Mouse (Mus musculus) liver, embryonic 11.5 days (tissue): Measurements from ENCODE around the gene a. TPM values are rescaled to one million over a fixed set of nuclear protein-coding genes. Genes with fewer than 3 reads are reported as not detected.
A peak's percentile ranks its signal among the peaks of the same experiment; 100 is the strongest.

Experiments
- ATAC-seq: fragments of 200-750 bp; cut with Nextera tagmentation; replicated peaks from 2 replicates; pipeline ENCODE4 v1.8.0; 2017; ENCODE audit warnings: moderate number of reproducible peaks, mild to moderate bottlenecking, moderate TSS enrichment, moderate library complexity; ENCODE audit not compliant: low FRiP score
- DNase-seq: peaks from one replicate; pipeline ENCODE4 v3.0.0-alpha.2; 2017; ENCODE audit warnings: low spot score
- H3K27ac ChIP-seq: fragments of 300-500 bp; sonication (generic); 2 replicates; pipeline ENCODE4 v1.5.1; 2014; ENCODE audit warnings: mild to moderate bottlenecking, low read depth, low read length, control low read depth
- H3K27me3 ChIP-seq: fragments of 300-500 bp; sonication (generic); replicated peaks from 2 replicates; pipeline ENCODE4 v1.6.1; 2014; ENCODE audit warnings: low read length, mixed read lengths; ENCODE audit not compliant: control insufficient read depth, insufficient read depth
- H3K36me3 ChIP-seq: fragments of 300-500 bp; sonication (generic); 2 replicates; pipeline ENCODE4 v1.6.1; 2014; ENCODE audit warnings: mild to moderate bottlenecking, low read length, moderate library complexity, mixed read lengths; ENCODE audit not compliant: control insufficient read depth, insufficient read depth
- H3K4me1 ChIP-seq: fragments of 300-500 bp; sonication (generic); replicated peaks from 2 replicates; pipeline ENCODE4 v1.6.1; 2014; ENCODE audit warnings: low read length, mixed read lengths; ENCODE audit not compliant: control insufficient read depth, insufficient read depth
- H3K4me2 ChIP-seq: fragments of 300-500 bp; sonication (generic); 2 replicates; pipeline ENCODE4 v1.6.1; 2014; ENCODE audit warnings: mild to moderate bottlenecking, control low read depth, moderate library complexity
- H3K4me3 ChIP-seq: fragments of 300-500 bp; sonication (generic); 2 replicates; pipeline ENCODE4 v1.5.1; 2014; ENCODE audit warnings: low read depth, low read length, control low read depth
- H3K9ac ChIP-seq: fragments of 300-500 bp; sonication (generic); 2 replicates; pipeline ENCODE4 v1.6.1; 2014; ENCODE audit warnings: low read depth, low read length, control low read depth
- H3K9me3 ChIP-seq: fragments of 300-500 bp; sonication (generic); 2 replicates; pipeline ENCODE4 v1.6.1; 2016; ENCODE audit warnings: low read length, inconsistent platforms, mixed read lengths; ENCODE audit not compliant: control insufficient read depth
- WGBS: fragments of 180-500 bp; shearing (Covaris S2); extraction: QIAGEN DNeasy Blood & Tissue Kit; methylation state at CpG from one replicate; pipeline ENCODE4 v1.1.7; 2014; 5-methylcytosine and 5-hydroxymethylcytosine counted together
- polyA plus RNA-seq: library from polyadenylated mRNA; unstranded; fragments of >200 nt; fragmentation: Nextera tagmentation; extraction: Ambion mirVana; gene quantifications from 2 replicates; pipeline ENCODE4 v1.2.1, GENCODE M21; 2014

a gene
- polyA plus RNA-seq, 1 experiment from 2014 or later = 0.62 TPM

DNA sequence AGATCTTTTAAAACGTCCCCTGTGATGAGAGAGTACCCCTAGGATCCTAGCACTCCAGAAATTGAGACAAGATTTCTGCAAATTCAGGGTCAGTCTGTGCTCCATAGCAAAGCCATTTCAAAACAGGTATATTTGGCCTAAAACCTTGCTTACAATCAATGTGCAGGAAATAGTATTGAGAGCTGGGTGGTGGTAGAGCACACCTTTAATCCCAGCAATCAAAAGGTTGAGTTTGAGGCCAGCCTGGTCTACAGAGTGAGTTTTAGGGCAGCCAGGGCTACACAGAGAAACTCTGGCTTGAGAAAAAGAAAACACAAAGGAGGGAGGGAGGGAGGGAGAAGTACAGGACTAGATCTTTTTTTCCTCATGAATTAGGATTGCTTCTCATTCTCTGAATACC lies 266.2 kb downstream of the a start:
- no peak for ATAC-seq
- WGBS = 61% methylated on average over 1 of the region's 1 CpGs

DNA sequence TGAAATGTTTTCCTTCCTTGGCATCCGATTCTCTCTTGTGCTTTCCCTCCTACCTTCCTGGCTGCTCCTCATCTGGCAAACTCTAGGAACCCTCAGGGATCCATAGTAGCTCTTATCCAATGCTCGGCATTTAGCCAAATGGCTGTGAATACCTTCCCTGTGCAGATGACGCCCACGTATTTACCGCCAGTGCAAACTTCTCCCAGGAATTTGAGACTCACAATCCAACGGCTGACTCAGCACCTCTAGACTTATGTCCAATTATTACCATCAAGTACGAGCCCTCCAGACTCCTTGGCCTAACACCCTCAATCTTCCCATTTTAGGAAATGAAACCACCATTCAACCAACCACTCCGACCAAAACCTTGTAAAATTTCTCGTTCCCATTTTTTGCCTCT lies 279.8 kb downstream of the a start:
- WGBS = 86% methylated on average over 9 of the region's 9 CpGs
- ATAC-seq (no peak), DNase-seq (no peak)
- Histone ChIP-seq H3K27ac (no peak overlapping the region), H3K36me3 (peaks cover 21% of the 10 kb centered on the region), H3K9me3 (no peaks in the 10 kb centered on the region), H3K27me3 (no peaks in the 10 kb centered on the region), H3K4me1 (peaks cover 23% of the 10 kb centered on the region), H3K4me3 (no peak overlapping the region), H3K4me2 (no peak overlapping the region), H3K9ac (no peak overlapping the region)

More for the DNA sequence above, 266.2 kb downstream of the a start:
- Histone ChIP-seq H3K4me2 (no peak overlapping the region), H3K36me3 (peaks cover 22% of the 10 kb centered on the region), H3K9ac (no peak overlapping the region), H3K4me1 (peaks cover 2% of the 10 kb centered on the region; the same call in 1 of the 2 replicates), H3K4me3 (no peak overlapping the region), H3K9me3 (no peaks in the 10 kb centered on the region), H3K27ac (no peak overlapping the region), H3K27me3 (no peaks in the 10 kb centered on the region)
- no peak for DNase-seq

- ATAC-seq = no peak
- Histone ChIP-seq H3K4me2 (peak overlapping the region; percentile 67), H3K4me1 (peaks cover 23% of the 10 kb centered on the region), H3K9me3 (no peaks in the 10 kb centered on the region), H3K4me3 (peak overlapping the region; percentile 80; the same call in 1 of the 2 replicates), H3K27me3 (no peaks in the 10 kb centered on the region), H3K27ac (no peak overlapping the region), H3K9ac (0 out of 2 replicates have a peak overlapping the region, but pooled peaks have one; percentile 4), H3K36me3 (peaks cover 10% of the 10 kb centered on the region)
- 71% methylated on average over 8 of the region's 8 CpGs for whole genome bisulfite sequencing
- DNase-seq = no peak
Measured at GRCm38 (mm10) chr2:155072353-155073145, 281.3 kb downstream of the a start.

DNA sequence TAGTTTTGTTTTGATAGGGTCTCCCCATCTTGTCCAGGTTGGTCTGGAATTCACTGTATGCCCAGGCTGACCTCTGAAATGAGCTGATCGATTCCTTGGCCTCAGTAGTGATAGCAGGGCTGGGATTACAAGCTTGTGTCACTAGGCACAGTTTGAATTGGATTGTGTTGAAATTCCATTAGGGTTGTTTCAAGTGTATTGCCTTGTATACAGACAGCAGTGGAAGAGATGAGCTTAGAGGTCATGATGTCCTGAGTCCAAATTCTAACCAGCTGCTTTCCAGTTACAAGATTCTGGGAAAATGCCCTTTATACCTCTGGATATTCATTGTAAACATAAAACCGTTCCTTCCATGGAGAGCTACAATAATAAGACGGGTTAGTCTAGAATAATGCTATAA lies 282.1 kb downstream of the a start:
- Histone ChIP-seq H3K9ac (peak overlapping the region; percentile 94), H3K9me3 (no peaks in the 10 kb centered on the region), H3K4me2 (peak overlapping the region; percentile 67), H3K4me3 (peak overlapping the region; percentile 80), H3K36me3 (peaks cover 4% of the 10 kb centered on the region), H3K27me3 (no peaks in the 10 kb centered on the region), H3K27ac (peak overlapping the region; percentile 82; the same call in 1 of the 2 replicates), H3K4me1 (peaks cover 23% of the 10 kb centered on the region)
- no peak for DNase-seq
- 14% methylated on average over 3 of the region's 3 CpGs for WGBS
- no peak for ATAC-seq

GRCm38 (mm10) chr2:155073978-155074765 lies 283.0 kb downstream of the a start, which contains the start of gene Ahcy:
Ahcy (minus strand) TSS chr2:155074497.
- peaks cover 3% of the 10 kb centered on the region; the same call in 1 of the 2 replicates for H3K36me3 ChIP-seq
- H3K27me3 ChIP-seq = no peaks in the 10 kb centered on the region
- H3K4me2 ChIP-seq = peak within 1 kb of the TSS; percentile 67
- H3K27ac ChIP-seq = peak within 1 kb of the TSS; percentile 82
- ATAC-seq (peak; percentile 92), DNase-seq (peak; percentile 96)
- H3K4me1 ChIP-seq = peaks cover 23% of the 10 kb centered on the region
- peak within 1 kb of the TSS; percentile 94 for H3K9ac ChIP-seq
- H3K4me3 ChIP-seq = peak within 1 kb of the TSS; percentile 80
- no peaks in the 10 kb centered on the region for H3K9me3 ChIP-seq
- WGBS = under 1% methylated on average over 56 of the region's 56 CpGs

- Histone ChIP-seq H3K4me1 (peaks cover 23% of the 10 kb centered on the region), H3K36me3 (no peaks in the 10 kb centered on the region), H3K4me2 (peak overlapping the region; percentile 67), H3K9ac (peak overlapping the region; percentile 94), H3K27ac (peak overlapping the region; percentile 60), H3K9me3 (no peaks in the 10 kb centered on the region), H3K27me3 (no peaks in the 10 kb centered on the region), H3K4me3 (peak overlapping the region; percentile 80)
- 16% methylated on average over 12 of the region's 12 CpGs for WGBS
- ATAC-seq (peak; percentile 21), DNase-seq (peak; percentile 47)
Measured at GRCm38 (mm10) chr2:155074766-155075330, 283.6 kb downstream of the a start.

DNA sequence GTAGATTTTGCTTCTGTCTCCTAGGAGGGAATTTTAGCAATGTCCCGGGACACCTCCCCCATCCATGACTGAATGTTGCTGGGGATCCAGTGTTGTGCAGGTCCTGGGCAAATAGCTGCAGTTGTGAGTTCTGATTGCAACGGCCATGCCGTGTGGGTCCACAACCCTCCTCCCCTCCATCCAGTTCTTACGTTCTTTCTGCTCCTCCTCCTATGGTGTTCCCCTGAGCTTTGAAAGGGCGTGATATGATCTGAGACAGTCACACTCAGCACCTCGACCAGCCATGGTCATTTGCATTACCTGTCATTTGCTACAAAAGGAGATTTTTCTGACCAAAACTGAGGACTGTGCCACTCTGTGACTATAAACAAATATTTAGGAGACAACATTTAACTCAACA lies 284.4 kb downstream of the a start:
- H3K4me1 ChIP-seq = peaks cover 21% of the 10 kb centered on the region
- DNase-seq = no peak
- WGBS = 73% methylated on average over 6 of the region's 6 CpGs

GRCm38 (mm10) chr2:155079500-155080178 lies 288.4 kb downstream of the a start:
- Histone ChIP-seq H3K27me3 (no peaks in the 10 kb centered on the region), H3K36me3 (no peaks in the 10 kb centered on the region), H3K4me2 (no peak overlapping the region), H3K27ac (no peak overlapping the region), H3K9me3 (no peaks in the 10 kb centered on the region), H3K4me3 (no peak overlapping the region), H3K4me1 (peaks cover 5% of the 10 kb centered on the region; the same call in 1 of the 2 replicates), H3K9ac (no peak overlapping the region)
- DNase-seq (no peak), ATAC-seq (no peak)
- 45% methylated on average over 7 of the region's 7 CpGs for WGBS

More for the DNA sequence above, 284.4 kb downstream of the a start:
- Histone ChIP-seq H3K4me2 (no peak overlapping the region), H3K9me3 (no peaks in the 10 kb centered on the region), H3K27me3 (no peaks in the 10 kb centered on the region), H3K27ac (no peak overlapping the region), H3K9ac (no peak overlapping the region), H3K4me3 (no peak overlapping the region), H3K36me3 (no peaks in the 10 kb centered on the region)
- ATAC-seq = no peak
